Mouse (Mus musculus): ENCODE results near the gene T.
"Not testable (repeated sequence)": the region's sequence is repeated elsewhere in the genome, so short reads cannot be mapped to it uniquely, and the experiment has no call there.

The T gene

GRCm38 (mm10) chr17:8433978-8434960, at the start of gene T:
TSS of gene T (plus strand) at chr17:8434423.
- DNase-seq (ENCODE audit: inconsistent age in 2 of 2, low spot score in 1 of 2) = no peak

- no peak for DNase-seq (ENCODE audit: inconsistent age in 2 of 2, low spot score in 1 of 2)
Observed at GRCm38 (mm10) chr17:8385441-8385840, 48.8 kb upstream of the T start.

GRCm38 (mm10) chr17:8388463-8388862, 45.8 kb upstream of the T start:
- DNase-seq (ENCODE audit: inconsistent age in 2 of 2, low spot score in 1 of 2) = peak in 1 of 2 experiments; percentile 35

- DNase-seq (ENCODE audit: inconsistent age in 2 of 2, low spot score in 1 of 2) = no peak
Observed at GRCm38 (mm10) chr17:8388990-8389789, 45.0 kb upstream of the T start.

GRCm38 (mm10) chr17:8389790-8390095, 44.5 kb upstream of the T start:
- no peak for DNase-seq (ENCODE audit: inconsistent age in 2 of 2, low spot score in 1 of 2)

GRCm38 (mm10) chr17:8390487-8390886, 43.7 kb upstream of the T start:
- DNase-seq (ENCODE audit: inconsistent age in 2 of 2, low spot score in 1 of 2) = no peak

- DNase-seq (ENCODE audit: inconsistent age in 2 of 2, low spot score in 1 of 2) = no peak
Observed at GRCm38 (mm10) chr17:8396371-8396770, 37.9 kb upstream of the T start.

GRCm38 (mm10) chr17:8397946-8398345, 36.3 kb upstream of the T start:
- DNase-seq (ENCODE audit: inconsistent age in 2 of 2, low spot score in 1 of 2) = no peak

- DNase-seq (ENCODE audit: inconsistent age in 2 of 2, low spot score in 1 of 2) = not testable (repeated sequence)
Observed at GRCm38 (mm10) chr17:8403932-8404331, 30.3 kb upstream of the T start.

- no peak for DNase-seq (ENCODE audit: inconsistent age in 2 of 2, low spot score in 1 of 2)
Observed at GRCm38 (mm10) chr17:8406285-8406684, 27.9 kb upstream of the T start.

- DNase-seq (ENCODE audit: inconsistent age in 2 of 2, low spot score in 1 of 2) = not testable (repeated sequence)
Observed at GRCm38 (mm10) chr17:8408002-8408401, 26.2 kb upstream of the T start.

- no peak for DNase-seq (ENCODE audit: inconsistent age in 2 of 2, low spot score in 1 of 2)
Observed at GRCm38 (mm10) chr17:8408589-8409295, 25.5 kb upstream of the T start.

GRCm38 (mm10) chr17:8410330-8410729, 23.9 kb upstream of the T start:
- DNase-seq (ENCODE audit: inconsistent age in 2 of 2, low spot score in 1 of 2) = no peak

GRCm38 (mm10) chr17:8413656-8414055, 20.6 kb upstream of the T start:
- no peak for DNase-seq (ENCODE audit: inconsistent age in 2 of 2, low spot score in 1 of 2)

- DNase-seq (ENCODE audit: inconsistent age in 2 of 2, low spot score in 1 of 2) = no peak
Observed at GRCm38 (mm10) chr17:8415533-8415932, 18.7 kb upstream of the T start.

GRCm38 (mm10) chr17:8416865-8417264, 17.4 kb upstream of the T start:
- no peak for DNase-seq (ENCODE audit: inconsistent age in 2 of 2, low spot score in 1 of 2)

GRCm38 (mm10) chr17:8420739-8421138, 13.5 kb upstream of the T start:
- DNase-seq (ENCODE audit: inconsistent age in 2 of 2, low spot score in 1 of 2) = peak in 1 of 2 experiments; percentile 26

- no peak for DNase-seq (ENCODE audit: inconsistent age in 2 of 2, low spot score in 1 of 2)
Observed at GRCm38 (mm10) chr17:8421517-8421916, 12.7 kb upstream of the T start.

- peak in 1 of 2 experiments; percentile 40 for DNase-seq (ENCODE audit: inconsistent age in 2 of 2, low spot score in 1 of 2)
Observed at GRCm38 (mm10) chr17:8423283-8423682, 10.9 kb upstream of the T start.

GRCm38 (mm10) chr17:8429436-8429835, 4.8 kb upstream of the T start:
- no peak for DNase-seq (ENCODE audit: inconsistent age in 2 of 2, low spot score in 1 of 2)

GRCm38 (mm10) chr17:8429896-8430295, 4.3 kb upstream of the T start:
- DNase-seq (ENCODE audit: inconsistent age in 2 of 2, low spot score in 1 of 2) = no peak

Data from adrenal gland, adult (tissue).